Mouse (Mus musculus): ENCODE measurements around the gene Mettl26.

- TF ChIP-seq CTCF (IDR thresholded peaks at IDR 0.05; ENCODE audit: low read depth, low read length) (no peak), TAL1 (conservative IDR thresholded peaks at IDR 0.05; ENCODE audit: low read depth, low read length) (no peak)
Measured at GRCm38 (mm10) chr17:25872676-25873075, 2.2 kb upstream of the Mettl26 start.
